Mouse (Mus musculus): ENCODE measurements around the gene Vwa5a. TPM values are rescaled to one million over a fixed set of nuclear protein-coding genes. Genes with fewer than 3 reads are reported as not detected.

The Vwa5a gene
- total RNA-seq (2012; rRNA removed), result 10.4 and 11.9 TPM in 2 replicates

DNA sequence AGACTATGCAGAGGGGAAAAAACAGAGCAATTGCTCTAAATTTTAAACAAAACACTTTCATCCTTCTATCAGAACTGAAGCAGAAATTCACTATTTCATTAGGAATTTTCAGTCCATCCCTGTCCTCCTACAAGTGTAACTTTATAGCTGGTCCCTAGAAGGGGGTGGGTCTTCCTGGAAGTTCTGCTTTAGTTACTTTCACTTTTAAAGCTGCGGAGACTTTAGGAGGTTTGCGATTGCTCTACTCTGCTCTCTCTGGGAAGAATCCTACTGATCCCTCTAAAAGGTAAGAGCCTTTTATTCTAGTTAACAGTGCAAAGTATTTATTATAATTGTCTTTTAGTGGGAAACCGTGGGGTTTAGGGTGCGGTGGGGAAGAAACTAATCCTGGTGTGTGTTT, at the start of gene Vwa5a:
Vwa5a (plus strand) TSS at position 167 of the 400 bp plus-strand sequence.
- H3K36me3 ChIP-seq (ENCODE audit: control insufficient read depth, insufficient read depth, low read length, poor library complexity, severe bottlenecking), result no peaks in the 10 kb centered on the region
- no peaks in the 10 kb centered on the region for H3K9me3 ChIP-seq (ENCODE audit: control insufficient read depth, insufficient read depth, low read depth, low read length)
- in situ Hi-C loops (cut with MboI; ENCODE audit: low sequenced_read_pairs in 2 of 2, unreplicated experiment in 2 of 2), result no loop called here
- no peak within 1 kb of the TSS for H3K9ac ChIP-seq (ENCODE audit: insufficient read depth, low read depth, low read length, poor library complexity, severe bottlenecking)
- H3K27ac ChIP-seq (ENCODE audit: insufficient read depth, low read depth, low read length, poor library complexity, severe bottlenecking), result no peak within 1 kb of the TSS
- DNase-seq (ENCODE audit: low read depth, low spot score), result peak; percentile 12
- no peaks in the 10 kb centered on the region for H3K4me1 ChIP-seq (ENCODE audit: control insufficient read depth in 2 of 2, insufficient read depth in 2 of 2, low read length in 2 of 2, poor library complexity in 1 of 2)
- no peak for TF ChIP-seq MAFK (IDR thresholded peaks at IDR 0.05; ENCODE audit: insufficient read depth, low read depth, low read length)
- no peak for TF ChIP-seq HCFC1 (IDR thresholded peaks at IDR 0.05; ENCODE audit: borderline replicate concordance, insufficient read depth, low read length)
- TF ChIP-seq CHD2 (IDR thresholded peaks at IDR 0.05; ENCODE audit: low read depth, low read length), result no peak
- no peak for TF ChIP-seq ZC3H11A (IDR thresholded peaks at IDR 0.05; ENCODE audit: borderline replicate concordance, low read depth, low read length)
- no peak for TF ChIP-seq ZNF384 (IDR thresholded peaks at IDR 0.05; ENCODE audit: low read depth, low read length)
- peak within 1 kb of the TSS; percentile 5 to 75; a peak in 3 of 4 replicates for H3K4me3 ChIP-seq (ENCODE audit: insufficient read depth in 1 of 2, low read depth in 1 of 2, low read length in 2 of 2, poor library complexity in 1 of 2, severe bottlenecking in 1 of 2)

DNA sequence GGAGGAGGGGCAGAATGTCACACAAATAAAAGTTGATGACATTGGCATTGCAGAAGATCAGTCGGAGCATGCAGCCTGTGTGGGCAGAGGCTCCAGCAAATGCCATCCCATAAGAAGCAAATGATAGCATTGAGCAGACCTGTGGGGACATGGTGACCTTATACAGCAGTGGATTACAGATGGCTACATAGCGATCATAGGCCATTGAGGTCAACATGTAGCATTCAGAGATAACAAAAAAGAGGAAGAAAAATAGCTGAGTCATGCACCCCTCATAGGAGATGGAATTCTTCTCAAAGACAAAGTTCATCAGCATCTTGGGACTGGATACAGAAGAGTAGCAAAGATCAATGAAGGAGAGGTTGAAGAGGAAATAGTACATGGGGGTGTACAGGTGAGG, 45.2 kb upstream of the Vwa5a start:
- in situ Hi-C loops (cut with MboI; ENCODE audit: low sequenced_read_pairs in 2 of 2, unreplicated experiment in 2 of 2), result no loop called here
- no peak overlapping the region for H3K9ac ChIP-seq (ENCODE audit: insufficient read depth, low read depth, low read length, poor library complexity, severe bottlenecking)
- DNase-seq (ENCODE audit: low read depth, low spot score), result no peak
- H3K27ac ChIP-seq (ENCODE audit: insufficient read depth, low read depth, low read length, poor library complexity, severe bottlenecking), result no peak overlapping the region
- H3K36me3 ChIP-seq (ENCODE audit: control insufficient read depth, insufficient read depth, low read length, poor library complexity, severe bottlenecking), result no peaks in the 10 kb centered on the region
- TF ChIP-seq ZC3H11A (IDR thresholded peaks at IDR 0.05; ENCODE audit: borderline replicate concordance, low read depth, low read length) (no peak), CHD2 (IDR thresholded peaks at IDR 0.05; ENCODE audit: low read depth, low read length) (no peak), HCFC1 (IDR thresholded peaks at IDR 0.05; ENCODE audit: borderline replicate concordance, insufficient read depth, low read length) (no peak), MAFK (IDR thresholded peaks at IDR 0.05; ENCODE audit: insufficient read depth, low read depth, low read length) (no peak), ZNF384 (IDR thresholded peaks at IDR 0.05; ENCODE audit: low read depth, low read length) (no peak)
- no peaks in the 10 kb centered on the region for H3K9me3 ChIP-seq (ENCODE audit: control insufficient read depth, insufficient read depth, low read depth, low read length)
- H3K4me3 ChIP-seq (ENCODE audit: insufficient read depth in 1 of 2, low read depth in 1 of 2, low read length in 2 of 2, poor library complexity in 1 of 2, severe bottlenecking in 1 of 2), result no peak overlapping the region
- H3K4me1 ChIP-seq (ENCODE audit: control insufficient read depth in 2 of 2, insufficient read depth in 2 of 2, low read length in 2 of 2, poor library complexity in 1 of 2), result peaks cover 0 to 3% of the 10 kb centered on the region in 2 experiments; a peak in 1 of 4 replicates

DNA sequence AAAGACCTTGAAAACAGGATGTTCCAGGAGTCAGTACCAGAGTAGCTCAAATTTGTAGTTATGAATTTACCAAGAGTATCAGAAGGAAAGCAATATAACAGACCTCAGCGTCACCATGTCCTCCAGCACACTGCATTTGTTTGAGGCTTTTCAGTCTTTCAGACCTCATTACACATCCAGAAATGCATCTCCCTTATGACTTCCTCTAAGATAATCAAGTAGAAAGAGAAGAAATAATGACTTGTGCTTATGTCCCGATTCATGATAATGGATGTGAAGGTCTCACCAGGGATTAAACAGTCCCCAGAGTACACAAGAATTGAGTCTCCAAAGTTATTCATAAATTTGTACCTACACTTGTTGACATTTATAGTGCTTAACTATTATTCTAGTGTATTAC, 43.6 kb upstream of the Vwa5a start, which contains the start of gene Olfr918:
Olfr918 (minus strand) TSS at position 101 of the 400 bp plus-strand sequence.
- Histone ChIP-seq H3K9ac (ENCODE audit: insufficient read depth, low read depth, low read length, poor library complexity, severe bottlenecking) (no peak within 1 kb of the TSS), H3K27ac (ENCODE audit: insufficient read depth, low read depth, low read length, poor library complexity, severe bottlenecking) (no peak within 1 kb of the TSS), H3K36me3 (ENCODE audit: control insufficient read depth, insufficient read depth, low read length, poor library complexity, severe bottlenecking) (no peaks in the 10 kb centered on the region), H3K4me3 (ENCODE audit: insufficient read depth in 1 of 2, low read depth in 1 of 2, low read length in 2 of 2, poor library complexity in 1 of 2, severe bottlenecking in 1 of 2) (no peak within 1 kb of the TSS), H3K4me1 (ENCODE audit: control insufficient read depth in 2 of 2, insufficient read depth in 2 of 2, low read length in 2 of 2, poor library complexity in 1 of 2) (peaks cover 0 to 3% of the 10 kb centered on the region in 2 experiments; a peak in 1 of 4 replicates), H3K9me3 (ENCODE audit: control insufficient read depth, insufficient read depth, low read depth, low read length) (no peaks in the 10 kb centered on the region)
- DNase-seq (ENCODE audit: low read depth, low spot score), result no peak
- in situ Hi-C loops (cut with MboI; ENCODE audit: low sequenced_read_pairs in 2 of 2, unreplicated experiment in 2 of 2), result no loop called here
- TF ChIP-seq MAFK (IDR thresholded peaks at IDR 0.05; ENCODE audit: insufficient read depth, low read depth, low read length) (no peak), ZNF384 (IDR thresholded peaks at IDR 0.05; ENCODE audit: low read depth, low read length) (no peak), HCFC1 (IDR thresholded peaks at IDR 0.05; ENCODE audit: borderline replicate concordance, insufficient read depth, low read length) (no peak), CHD2 (IDR thresholded peaks at IDR 0.05; ENCODE audit: low read depth, low read length) (no peak), ZC3H11A (IDR thresholded peaks at IDR 0.05; ENCODE audit: borderline replicate concordance, low read depth, low read length) (no peak)

DNA sequence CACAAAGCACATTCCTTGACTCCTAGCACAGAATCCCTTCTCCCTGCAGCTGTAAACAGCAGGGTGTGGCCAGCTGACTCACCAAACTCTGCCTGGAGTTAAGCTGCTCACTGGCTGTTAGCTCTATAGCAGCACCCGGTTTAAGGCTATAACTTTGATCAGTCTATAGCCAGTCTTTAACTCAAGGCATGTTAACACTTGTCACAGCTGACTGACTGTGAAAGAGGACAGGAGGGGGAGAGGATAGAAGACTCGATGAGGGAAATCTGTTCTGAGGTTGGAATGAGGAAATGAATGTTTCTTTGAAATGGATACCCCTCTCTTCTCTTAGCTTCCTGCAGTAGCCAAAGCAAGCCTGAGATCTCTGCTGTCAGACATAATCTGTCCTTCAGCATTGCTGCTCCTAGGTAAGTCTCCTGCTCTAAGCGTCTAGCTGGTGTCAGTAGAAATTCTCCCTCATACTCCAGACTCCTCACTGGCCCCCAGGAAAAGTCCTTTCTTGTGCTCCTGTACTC, 916 bp downstream of the Vwa5a start:
- DNase-seq (ENCODE audit: low read depth, low spot score), result peak; percentile 6

More for the DNA sequence above, 916 bp downstream of the Vwa5a start:
- H3K36me3 ChIP-seq (ENCODE audit: control insufficient read depth, insufficient read depth, low read length, poor library complexity, severe bottlenecking), result no peaks in the 10 kb centered on the region
- peak overlapping the region; percentile 5 to 75; a peak in 3 of 4 replicates for H3K4me3 ChIP-seq (ENCODE audit: insufficient read depth in 1 of 2, low read depth in 1 of 2, low read length in 2 of 2, poor library complexity in 1 of 2, severe bottlenecking in 1 of 2)
- no peaks in the 10 kb centered on the region for H3K4me1 ChIP-seq (ENCODE audit: control insufficient read depth in 2 of 2, insufficient read depth in 2 of 2, low read length in 2 of 2, poor library complexity in 1 of 2)
- no peak overlapping the region for H3K9ac ChIP-seq (ENCODE audit: insufficient read depth, low read depth, low read length, poor library complexity, severe bottlenecking)
- no peaks in the 10 kb centered on the region for H3K9me3 ChIP-seq (ENCODE audit: control insufficient read depth, insufficient read depth, low read depth, low read length)
- no peak for TF ChIP-seq CHD2 (IDR thresholded peaks at IDR 0.05; ENCODE audit: low read depth, low read length)
- TF ChIP-seq ZNF384 (IDR thresholded peaks at IDR 0.05; ENCODE audit: low read depth, low read length), result no peak
- no peak for TF ChIP-seq ZC3H11A (IDR thresholded peaks at IDR 0.05; ENCODE audit: borderline replicate concordance, low read depth, low read length)
- TF ChIP-seq HCFC1 (IDR thresholded peaks at IDR 0.05; ENCODE audit: borderline replicate concordance, insufficient read depth, low read length), result no peak
- no peak overlapping the region for H3K27ac ChIP-seq (ENCODE audit: insufficient read depth, low read depth, low read length, poor library complexity, severe bottlenecking)
- in situ Hi-C loops (cut with MboI; ENCODE audit: low sequenced_read_pairs in 2 of 2, unreplicated experiment in 2 of 2), result no loop called here

Data from ES-E14 (cell line).